Mouse (Mus musculus): Measurements from ENCODE around the gene Scube1.

Gene Scube1

DNA sequence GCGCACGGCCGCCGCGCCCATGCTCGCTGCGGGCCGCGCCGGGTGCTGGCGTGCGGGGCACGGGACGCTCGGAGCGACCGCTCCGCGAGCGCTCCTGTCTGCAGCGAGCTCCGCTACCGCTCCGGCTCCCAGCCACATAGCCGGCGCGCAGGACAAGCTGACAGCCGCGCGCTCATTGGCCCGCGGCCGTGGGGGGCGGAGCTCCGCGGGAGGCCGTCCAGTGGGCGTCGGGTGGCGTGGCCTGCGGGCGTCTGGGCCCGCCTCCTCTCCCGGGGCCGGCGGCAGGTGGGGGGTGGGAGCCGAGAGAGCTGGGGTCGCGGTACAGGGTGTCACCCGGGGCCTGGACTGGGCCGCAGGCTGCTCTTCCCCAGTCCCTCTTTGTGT lies at the start of gene Scube1:
Gene Scube1, minus strand, starts transcription at position 136 of the 384 bp plus-strand sequence.
- peak; percentile 82 for DNase-seq

DNA sequence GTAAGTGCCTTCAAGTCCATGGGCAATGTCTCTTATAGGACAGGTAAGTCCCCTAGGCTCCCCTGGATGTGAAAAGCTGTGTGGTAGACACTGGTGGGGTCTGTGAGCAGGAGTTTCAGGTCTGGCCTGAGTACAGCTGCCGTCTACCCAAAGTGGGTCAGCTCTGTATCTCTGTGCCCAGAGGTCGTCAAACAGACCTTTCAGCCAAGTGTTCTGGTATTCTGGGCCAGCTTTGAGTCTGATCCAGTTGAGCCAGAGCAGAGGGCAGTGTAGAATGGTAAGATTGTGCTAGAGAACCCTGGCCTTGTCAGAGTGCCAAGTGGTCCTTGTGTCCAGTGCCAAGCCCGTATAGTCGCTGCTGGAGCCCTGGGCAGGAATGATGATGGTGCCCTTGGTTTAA lies 48.1 kb upstream of the Scube1 start:
- DNase-seq, result peak; percentile 58

DNA sequence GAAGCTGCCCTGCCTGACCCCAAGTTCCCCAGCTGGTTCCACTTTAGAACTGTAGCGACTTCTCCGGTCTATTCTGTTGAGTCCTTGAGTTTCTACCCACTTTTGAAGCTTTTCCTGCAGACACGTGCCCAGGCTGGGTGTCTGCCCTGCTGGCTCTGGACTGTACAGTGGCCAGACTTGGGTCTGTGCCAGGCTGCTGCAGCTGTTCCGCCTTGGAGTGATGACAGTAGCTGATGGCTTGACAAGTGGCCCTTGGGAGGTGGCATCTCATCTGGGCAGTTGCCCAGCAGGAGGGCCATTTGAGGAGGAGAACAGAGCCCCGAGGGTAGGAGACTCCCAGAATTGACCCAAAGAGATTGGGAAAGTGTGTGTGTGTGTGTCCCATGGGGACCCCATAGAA lies 47.6 kb upstream of the Scube1 start:
- DNase-seq, result peak; percentile 54

DNA sequence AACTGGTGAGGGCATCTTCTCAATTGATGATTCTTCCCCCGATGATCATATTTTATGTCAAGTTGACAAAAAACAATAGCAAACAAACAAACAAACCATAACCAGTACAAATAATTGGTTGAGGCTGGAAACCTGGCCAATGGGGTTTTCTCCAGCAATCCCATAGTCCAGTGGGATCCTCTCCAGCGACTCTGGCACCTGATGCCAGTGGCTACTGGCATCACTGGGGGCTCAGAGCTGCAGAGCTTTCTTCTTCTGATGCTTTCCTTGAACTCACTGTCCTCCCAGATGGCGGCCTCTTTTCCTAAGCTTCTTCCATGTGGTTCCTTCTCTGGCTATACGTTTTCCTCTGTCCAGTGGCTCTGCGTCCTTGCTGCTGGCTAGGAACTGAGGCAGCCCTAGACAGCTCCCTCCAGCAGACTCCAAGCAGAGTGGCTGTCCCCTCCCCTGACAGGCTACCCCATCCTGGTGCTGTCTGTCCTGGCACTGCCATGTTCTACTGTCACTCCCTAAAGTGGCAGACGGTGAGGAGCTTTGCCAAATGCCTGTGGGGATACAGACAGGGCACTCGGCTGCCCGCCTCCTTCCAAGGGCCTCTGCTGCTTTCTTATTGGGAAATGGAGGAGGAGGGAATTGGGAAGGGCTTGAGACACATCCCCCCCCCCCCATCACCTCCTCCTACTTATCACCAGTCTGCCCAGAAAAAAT lies 46.7 kb upstream of the Scube1 start:
- no peak for DNase-seq

DNA sequence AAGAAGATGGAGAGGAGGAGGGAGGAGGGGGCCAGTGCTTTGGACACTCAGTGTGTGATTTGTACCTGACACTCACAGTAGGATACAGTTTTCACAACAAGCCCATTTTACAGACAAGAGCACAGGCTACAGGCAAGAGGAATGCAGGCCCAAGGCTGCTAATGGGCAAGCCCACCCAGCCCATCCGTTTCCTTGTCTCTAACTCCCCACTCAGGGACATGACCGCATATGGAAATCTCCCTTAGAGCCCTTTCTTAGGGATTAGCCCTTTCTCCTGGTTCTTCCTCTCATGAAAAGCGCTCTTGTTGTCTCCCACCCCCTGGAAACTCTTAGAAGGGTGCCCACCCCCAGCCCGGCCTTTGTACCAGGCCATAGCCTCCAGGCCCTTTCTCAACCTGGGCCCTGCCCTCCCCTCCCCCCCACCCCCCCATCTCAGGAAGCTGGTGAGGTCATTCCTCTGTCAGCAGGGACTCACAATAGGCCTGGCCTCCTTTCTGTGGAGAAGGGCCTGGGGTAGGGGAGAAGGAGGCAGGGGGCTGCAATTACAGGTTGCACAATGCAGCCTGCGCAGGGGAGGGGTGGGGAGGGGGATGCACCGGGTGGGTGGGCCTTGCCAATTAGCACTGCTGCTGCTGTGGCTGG lies 40.7 kb upstream of the Scube1 start:
- no peak for DNase-seq

DNA sequence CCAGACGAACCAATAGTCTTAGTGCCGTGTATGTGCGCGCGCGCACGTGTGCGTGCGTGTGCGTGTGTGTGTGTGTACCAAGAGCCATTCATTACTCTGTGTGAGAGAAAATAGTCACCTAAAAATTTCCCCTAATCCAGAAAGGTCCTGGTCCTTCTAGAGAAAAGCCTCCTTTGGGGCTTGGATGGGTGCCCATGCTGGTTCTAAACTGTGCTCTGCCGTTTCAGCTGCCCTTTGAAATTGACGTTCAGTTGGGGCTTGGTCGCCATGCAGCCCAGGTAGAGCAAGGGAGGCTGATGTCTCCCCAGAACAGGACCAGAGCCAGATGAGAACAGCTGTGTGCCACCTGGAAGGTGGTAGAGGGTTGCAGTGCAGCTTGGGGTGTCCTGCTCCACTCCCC lies 36.7 kb upstream of the Scube1 start:
- DNase-seq, result no peak

DNA sequence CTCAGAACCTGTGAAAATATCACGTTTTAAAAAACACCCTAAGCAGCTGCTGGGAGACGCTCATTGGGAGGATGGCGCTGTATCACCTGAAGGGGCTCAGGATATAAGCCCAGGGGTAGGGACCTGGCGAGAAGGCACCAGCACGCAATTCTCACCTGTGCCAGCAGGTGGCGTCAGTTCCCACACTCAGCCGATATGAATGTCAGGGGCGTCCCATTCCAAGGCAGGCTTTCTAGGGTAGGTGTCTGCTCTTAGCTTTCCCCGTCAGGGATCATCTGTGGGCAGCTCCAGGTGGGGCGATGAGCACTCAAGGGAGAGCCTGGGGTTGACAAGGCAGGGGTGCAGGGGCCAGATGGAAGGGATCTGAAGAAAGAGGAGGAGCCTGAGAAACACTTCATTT lies 35.9 kb upstream of the Scube1 start:
- DNase-seq, result no peak

DNA sequence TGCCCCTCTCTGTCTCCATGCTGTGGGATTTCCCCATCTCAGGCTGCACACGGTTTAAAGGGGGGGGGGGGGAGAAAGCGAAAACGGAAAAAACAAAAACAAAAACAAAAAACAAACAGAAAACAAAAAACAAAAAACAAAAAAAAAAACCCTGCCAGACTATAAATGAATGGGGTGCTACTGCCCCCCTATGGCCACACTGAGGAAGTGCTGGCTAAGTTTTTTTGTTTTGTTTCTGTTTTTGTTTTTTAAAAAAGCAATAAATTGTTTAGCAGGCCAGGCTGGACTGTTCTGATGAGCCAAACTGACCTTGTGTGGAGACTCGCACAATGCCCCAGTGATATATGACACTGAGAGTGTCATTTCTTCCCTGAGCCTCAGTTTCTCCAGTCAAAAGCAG lies 34.1 kb upstream of the Scube1 start:
- DNase-seq, result no peak

DNA sequence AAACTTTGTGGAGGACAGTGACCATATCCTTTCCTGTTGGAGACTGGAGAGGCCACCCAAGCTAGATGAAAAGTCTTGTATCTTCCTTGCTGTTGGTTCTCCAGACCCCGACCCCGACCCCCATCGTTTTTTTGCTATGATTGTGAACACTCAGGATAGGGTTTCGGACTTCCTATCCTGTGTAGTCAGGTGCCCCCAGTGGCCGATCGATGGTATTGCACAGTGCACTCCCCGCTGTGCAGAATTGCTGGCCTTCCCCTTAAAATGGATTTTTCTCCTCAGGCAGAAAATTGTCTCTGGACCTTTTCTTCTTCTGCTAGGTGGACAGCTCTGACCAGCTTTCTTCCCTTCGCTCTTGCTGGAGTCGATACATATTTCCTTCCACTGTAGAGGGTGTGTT lies 31.9 kb upstream of the Scube1 start:
- DNase-seq, result no peak

DNA sequence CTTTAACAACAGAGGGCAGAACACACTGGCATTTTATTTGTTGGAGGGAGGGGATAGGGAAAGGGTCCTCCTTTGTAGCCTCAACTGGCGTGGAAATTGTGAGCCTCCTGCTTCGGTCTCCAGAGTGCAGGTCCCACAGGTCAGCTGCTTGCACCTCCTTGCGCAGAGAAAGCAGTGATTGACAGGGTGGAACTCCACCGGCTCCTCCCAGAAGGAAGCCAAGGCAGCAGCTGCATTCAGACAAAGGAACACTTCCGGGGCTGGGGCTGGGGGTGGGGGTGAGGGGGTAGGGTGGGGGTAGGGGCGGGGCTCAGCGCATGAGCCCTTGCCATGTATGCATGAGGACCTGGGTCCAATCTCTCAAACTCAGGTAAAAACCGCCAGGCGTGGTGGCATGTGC lies 24.6 kb upstream of the Scube1 start:
- DNase-seq, result no peak

DNA sequence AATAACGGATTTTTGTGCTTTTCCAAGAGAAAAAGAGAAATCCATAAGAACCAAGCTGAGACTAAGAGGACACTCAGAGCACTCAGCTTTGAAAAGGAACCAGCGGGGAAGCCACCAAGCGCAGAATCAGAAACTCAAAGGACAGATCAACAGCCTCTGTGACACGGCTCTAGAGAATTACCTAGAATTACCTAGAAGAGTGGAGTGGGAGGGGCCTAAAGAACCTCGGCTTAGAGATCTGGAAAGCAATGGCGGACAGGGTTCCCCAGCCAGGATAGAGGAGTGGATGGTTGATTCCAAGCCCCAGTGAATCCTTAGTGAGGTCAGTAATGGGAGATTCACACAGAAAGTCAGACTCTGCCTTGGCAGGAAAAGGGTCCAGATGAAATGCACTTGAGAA lies 24.2 kb upstream of the Scube1 start:
- DNase-seq, result no peak

DNA sequence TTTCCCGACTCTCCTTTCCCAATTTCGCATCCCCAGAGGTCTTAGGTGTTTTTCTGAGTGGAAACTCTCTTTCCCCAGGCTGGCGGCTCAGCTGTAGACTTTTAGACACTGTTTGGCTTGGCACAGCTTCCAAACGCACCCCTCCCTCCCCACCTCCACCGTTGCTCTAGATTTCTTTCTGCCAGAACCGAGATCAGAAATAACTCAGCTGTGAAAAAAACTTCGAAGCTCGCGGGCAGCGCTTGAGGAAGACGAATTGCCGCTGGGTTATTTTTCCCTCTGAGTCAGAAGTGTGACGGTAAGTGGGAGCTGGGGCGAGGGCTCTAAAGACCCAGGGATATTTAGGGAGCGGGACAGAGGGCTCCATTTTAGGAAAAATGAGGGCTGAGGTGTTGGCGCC lies 21.5 kb upstream of the Scube1 start:
- no peak for DNase-seq

DNA sequence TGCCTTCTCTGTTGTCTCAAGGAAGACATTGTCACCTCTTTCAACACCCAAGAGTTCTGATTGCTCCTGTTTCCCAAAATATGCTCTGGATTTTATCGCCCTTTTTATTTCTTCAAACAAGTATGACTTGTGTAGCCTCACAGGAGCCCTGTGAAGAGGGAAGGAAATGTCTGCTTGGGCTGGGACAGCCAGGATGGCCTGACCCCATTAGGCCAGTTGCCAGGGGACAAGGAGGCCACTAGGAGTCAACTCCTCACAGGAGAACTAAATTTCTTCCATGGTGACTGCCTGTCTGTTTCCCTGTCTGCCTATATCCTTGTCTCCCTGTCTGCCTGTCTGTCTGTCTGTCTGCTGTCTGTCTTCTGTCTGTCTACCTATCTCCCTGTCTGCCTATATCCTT lies 17.2 kb upstream of the Scube1 start:
- DNase-seq, result no peak

DNA sequence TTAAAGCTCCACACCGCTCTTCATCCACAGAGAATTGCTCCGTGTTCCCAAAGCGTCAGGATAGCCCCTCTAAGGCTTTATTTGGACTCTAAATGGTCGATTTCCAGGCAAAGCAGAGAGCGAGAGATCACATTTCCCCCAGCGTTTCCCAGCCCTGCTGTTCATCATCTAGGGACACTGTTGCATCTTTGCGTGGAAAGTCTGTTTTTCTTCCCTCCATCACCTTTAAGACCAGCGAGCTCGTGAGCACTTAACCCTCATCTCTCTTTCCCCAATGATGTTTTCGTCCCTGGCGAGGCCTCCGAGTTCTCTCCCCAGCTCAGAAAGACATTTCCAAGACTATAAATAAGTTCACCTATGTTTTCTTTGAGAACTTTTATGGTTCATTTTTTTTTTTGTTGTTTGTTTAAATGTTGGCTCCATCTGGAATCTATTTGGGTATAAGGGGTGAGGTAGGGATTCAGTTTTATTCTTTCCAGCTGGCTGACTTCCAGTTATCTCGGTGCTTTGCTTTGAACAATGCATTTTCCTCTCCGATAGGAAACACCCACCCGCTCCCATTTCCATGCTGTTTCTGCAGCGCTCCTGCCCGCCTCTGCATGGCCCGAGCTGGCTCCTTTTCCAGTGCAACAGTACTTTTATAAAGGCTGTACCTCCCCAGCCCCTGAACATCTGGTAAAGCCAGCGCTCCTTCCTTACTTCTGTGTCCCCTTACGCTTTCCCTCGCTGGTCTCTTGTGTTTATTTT lies 16.0 kb upstream of the Scube1 start:
- DNase-seq, result no peak

DNA sequence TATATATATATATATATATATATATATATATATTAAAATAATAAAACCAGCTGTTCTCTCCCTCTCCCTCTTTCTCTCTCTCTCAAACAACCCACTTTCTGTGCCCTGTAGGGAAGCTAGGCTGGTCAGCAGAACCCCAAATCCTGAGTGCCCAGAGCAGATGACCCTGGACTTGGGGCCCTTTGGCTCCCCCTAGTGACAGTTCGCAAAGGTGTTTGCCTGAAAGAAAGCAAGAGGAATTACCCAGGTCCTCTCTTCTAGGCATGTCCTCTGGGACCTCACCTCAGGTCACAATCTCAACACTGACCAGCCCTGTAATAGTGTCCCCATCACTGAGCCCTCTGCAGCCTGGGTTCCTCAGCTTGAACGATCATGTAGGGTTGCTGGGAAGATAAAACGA lies 2.8 kb upstream of the Scube1 start:
- DNase-seq, result no peak

DNA sequence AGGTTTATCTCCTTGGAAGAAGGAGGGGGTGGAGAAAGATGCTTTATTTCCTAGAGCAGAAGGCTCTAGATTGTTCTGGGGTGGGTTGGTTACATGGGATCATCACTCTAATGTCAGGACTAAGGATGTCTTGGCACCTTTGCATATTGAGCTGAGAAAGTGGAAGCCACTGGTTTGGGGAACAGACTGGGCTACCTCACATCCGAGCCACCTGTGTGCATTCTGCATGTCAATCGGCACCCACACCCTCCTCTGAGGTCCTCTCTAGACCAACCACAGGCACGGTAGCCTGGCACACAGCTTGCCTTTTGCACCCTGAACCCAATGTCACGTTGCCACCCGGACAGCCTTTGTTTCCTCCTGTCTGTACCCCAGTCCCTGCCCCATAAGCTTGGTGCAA lies 1.9 kb upstream of the Scube1 start:
- DNase-seq, result no peak

DNA sequence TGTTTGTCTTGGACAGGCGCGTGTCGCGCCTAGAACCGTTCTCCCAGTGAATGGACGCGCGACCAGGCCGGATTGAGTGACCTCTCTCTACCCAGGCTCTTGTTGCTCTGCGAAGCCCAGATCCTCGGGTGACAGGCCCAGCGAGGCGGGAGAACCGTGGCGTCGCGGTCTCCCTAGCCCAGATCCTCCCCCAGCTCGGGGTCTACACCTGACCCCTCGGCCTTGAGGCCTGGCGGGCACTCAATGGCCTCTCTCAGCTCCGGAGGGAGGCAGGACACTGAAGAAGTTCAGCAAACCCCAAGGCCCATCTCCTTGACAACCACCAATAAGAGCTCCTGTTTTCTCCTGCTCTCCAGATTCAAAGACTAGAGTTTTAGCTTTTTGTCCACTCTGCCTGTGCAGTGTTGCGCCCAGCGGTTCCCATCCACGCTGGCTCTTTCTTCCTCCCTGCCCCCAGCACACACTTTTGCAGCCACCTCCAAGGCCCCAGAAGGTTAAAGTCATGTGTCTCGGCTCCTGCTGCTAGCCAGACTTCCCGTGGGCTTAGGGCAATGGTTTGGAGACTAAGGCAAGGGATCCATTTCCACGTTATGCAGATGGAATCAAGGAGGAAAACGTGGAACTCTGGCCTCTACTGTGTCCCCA lies 857 bp upstream of the Scube1 start:
- no peak for DNase-seq

DNA sequence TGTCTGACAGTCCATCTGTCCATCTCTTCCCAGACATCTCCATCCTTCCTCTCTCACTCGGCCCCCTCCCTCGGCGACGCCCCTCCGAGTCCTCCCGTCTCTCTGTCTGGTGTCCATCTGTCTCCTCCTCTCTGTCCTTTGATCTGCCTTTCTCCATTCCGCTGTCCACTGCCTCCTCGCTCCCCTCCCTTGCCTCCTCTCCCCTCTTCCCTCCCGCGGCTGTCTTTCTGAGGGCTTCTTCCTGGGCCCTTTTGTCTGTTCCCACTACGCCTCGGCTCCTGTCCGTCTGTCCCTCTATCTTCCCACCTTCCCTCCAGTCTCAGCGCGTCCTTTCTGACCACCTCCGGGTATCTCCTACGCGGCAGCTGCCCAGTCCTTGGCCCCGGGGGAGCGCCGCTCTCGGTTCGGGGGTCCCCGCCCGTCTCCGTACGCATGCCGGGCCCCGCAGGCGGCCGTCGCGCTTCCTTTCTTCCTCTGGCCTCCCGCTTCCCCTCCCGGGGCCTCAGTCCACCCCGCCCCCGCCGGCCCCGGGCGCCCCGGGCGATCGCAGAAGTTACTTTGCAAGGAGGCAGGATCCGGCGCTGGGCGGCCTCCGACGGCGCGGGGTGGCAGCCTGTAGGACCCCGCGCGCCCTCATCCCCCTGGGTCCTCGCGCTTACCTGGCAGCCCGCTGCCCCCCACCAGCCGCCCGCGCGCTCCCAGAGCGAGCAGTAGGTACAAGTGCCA lies 498 bp downstream of the Scube1 start:
- no peak for DNase-seq

DNA sequence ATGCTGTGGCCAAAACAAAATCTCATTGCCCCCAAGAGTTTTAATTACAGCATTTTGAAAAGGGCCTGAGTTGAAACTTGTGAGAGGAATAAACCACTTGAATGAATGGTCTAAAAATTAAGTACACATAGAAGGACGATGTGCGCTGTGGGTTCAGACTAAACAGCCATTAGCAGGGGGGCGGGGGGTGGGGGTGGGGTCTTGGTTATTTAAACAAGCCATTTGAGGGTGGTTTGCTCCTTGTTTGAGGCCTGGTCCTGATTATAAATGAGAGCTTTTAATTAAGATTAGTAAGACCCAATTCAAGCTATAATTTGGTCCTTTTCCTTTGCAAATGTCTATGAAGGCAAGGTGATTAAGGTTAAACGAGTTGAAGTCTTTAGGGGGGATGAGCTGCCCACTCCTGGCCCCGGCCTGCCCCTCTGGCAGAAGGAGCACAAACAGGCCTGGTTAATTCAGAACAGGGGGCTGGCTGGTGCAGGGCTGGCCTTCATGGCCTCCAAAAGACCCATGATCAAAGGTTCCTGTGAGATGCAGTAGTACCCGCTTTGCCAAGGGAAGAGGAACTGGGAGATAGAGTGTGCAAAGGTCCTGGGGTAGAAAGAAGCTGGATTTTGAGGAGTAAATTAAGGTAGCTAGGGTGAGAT lies 9.1 kb downstream of the Scube1 start:
- DNase-seq, result no peak

DNA sequence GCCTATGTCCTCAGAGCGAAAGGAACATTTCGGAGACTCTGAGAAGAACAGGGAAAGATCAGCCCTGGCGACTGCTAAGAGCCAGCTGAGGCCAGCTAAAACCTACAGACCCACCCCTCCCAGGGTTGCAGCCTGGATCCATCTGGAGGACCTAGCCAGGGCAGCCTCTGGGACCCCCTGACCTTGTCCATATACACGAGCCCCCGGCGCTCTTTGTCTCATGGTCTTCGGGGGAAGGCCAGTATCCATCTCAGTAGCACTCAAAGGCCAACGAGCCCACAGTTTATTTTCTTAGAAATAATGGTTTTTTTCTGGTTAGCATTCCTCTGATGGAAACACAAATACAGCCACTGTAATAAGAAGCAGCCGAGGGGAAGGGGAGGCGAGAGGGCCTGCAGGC lies 12.0 kb downstream of the Scube1 start:
- no peak for DNase-seq

DNA sequence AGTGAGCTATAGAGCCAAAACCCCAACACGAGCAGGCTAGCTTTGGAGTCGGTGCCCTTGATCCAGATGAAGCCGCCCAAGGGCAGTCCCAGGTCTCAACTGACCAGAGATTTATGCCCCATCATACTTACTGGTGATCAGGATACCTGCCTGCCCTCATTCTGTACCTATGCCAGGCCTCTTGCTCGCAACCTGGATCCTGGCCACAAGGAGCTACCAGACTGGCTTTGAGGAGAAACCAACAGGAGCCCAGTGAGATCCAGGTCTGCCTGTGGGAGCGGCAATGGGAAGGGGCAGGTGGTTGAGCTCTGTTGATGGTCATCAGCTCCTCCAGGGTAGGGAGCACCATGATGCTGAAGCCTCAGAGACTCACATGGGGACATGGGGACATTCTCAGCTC lies 12.5 kb downstream of the Scube1 start:
- DNase-seq, result no peak
